Mouse (Mus musculus): ENCODE measurements at regions not wholly inside any gene's neighbourhood (a gene's known extent, or its start where the extent isn't known, plus 50 kb on each side); places are given as distances from the start of the nearest gene placed in this dataset.

GRCm38 (mm10) chr9:24974021-24974741 lies 115.0 kb upstream of the Gm10181 start:
- H3K4me3 ChIP-seq (ENCODE audit: low read depth, low read length): no peak overlapping the region
- no peak overlapping the region for H3K4me2 ChIP-seq (ENCODE audit: low read depth, low read length)
- no peaks in the 10 kb centered on the region for H3K36me3 ChIP-seq (ENCODE audit: control insufficient read depth, insufficient read depth)
- no peaks in the 10 kb centered on the region for H3K4me1 ChIP-seq (ENCODE audit: control insufficient read depth, low read depth, low read length)
- no peak for ATAC-seq (ENCODE audit: low read depth)
- H3K9me3 ChIP-seq (replicated peaks; ENCODE audit: control insufficient read depth, low read length): no peaks in the 10 kb centered on the region
- H3K27ac ChIP-seq (ENCODE audit: low read length): no peak overlapping the region
- no peaks in the 10 kb centered on the region for H3K27me3 ChIP-seq (ENCODE audit: control insufficient read depth, insufficient read depth, low read depth, low read length)
- H3K9ac ChIP-seq (ENCODE audit: low read depth, low read length): no peak overlapping the region
- whole genome bisulfite sequencing (ENCODE audit: insufficient replicate concordance): 25% methylated on average over 19 of the region's 19 CpGs

DNA sequence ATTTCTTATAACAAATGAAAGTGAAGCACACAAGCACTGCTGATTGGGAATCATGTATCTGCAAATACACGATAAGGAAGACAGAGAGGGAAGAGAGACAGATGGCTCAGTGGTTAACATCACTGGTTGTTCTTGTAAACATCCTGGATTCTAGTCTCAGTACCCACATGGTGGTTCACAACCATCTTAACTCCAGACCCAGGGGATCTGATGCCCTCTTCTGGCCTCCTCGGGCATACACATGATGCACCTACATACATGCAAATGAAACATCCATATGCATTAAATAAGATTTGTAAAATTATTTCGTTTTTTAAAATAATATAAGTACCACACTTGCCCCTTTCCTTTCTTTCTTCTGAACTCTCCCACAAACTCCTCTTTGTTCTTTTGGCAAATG lies 106.4 kb upstream of the Gm10181 start:
- Histone ChIP-seq H3K36me3 (ENCODE audit: control insufficient read depth, insufficient read depth) (no peaks in the 10 kb centered on the region), H3K27ac (ENCODE audit: low read length) (no peak overlapping the region), H3K27me3 (ENCODE audit: control insufficient read depth, insufficient read depth, low read depth, low read length) (no peaks in the 10 kb centered on the region), H3K4me1 (ENCODE audit: control insufficient read depth, low read depth, low read length) (no peaks in the 10 kb centered on the region), H3K4me2 (ENCODE audit: low read depth, low read length) (no peak overlapping the region), H3K4me3 (ENCODE audit: low read depth, low read length) (no peak overlapping the region), H3K9ac (ENCODE audit: low read depth, low read length) (no peak overlapping the region), H3K9me3 (replicated peaks; ENCODE audit: control insufficient read depth, low read length) (no peaks in the 10 kb centered on the region)
- ATAC-seq (ENCODE audit: low read depth): no peak
- WGBS (ENCODE audit: insufficient replicate concordance): 47% methylated on average over 3 of the region's 3 CpGs

GRCm38 (mm10) chr9:24994491-24994890 lies 94.7 kb upstream of the Gm10181 start:
- Histone ChIP-seq H3K9ac (ENCODE audit: low read depth, low read length) (no peak overlapping the region), H3K9me3 (replicated peaks; ENCODE audit: control insufficient read depth, low read length) (no peaks in the 10 kb centered on the region), H3K4me3 (ENCODE audit: low read depth, low read length) (no peak overlapping the region), H3K4me1 (ENCODE audit: control insufficient read depth, low read depth, low read length) (no peaks in the 10 kb centered on the region), H3K4me2 (ENCODE audit: low read depth, low read length) (no peak overlapping the region), H3K27ac (ENCODE audit: low read length) (no peak overlapping the region), H3K27me3 (ENCODE audit: control insufficient read depth, insufficient read depth, low read depth, low read length) (no peaks in the 10 kb centered on the region), H3K36me3 (ENCODE audit: control insufficient read depth, insufficient read depth) (no peaks in the 10 kb centered on the region)
- 16% methylated on average over 7 of the region's 7 CpGs for WGBS (ENCODE audit: insufficient replicate concordance)
- ATAC-seq (ENCODE audit: low read depth): no peak

- ATAC-seq (ENCODE audit: low read depth): 0 out of 2 replicates have a peak, but pooled peaks have one; percentile 11
- H3K4me2 ChIP-seq (ENCODE audit: low read depth, low read length): no peak overlapping the region
- H3K4me3 ChIP-seq (ENCODE audit: low read depth, low read length): no peak overlapping the region
- H3K9me3 ChIP-seq (replicated peaks; ENCODE audit: control insufficient read depth, low read length): no peaks in the 10 kb centered on the region
- 42% methylated on average over 4 of the region's 4 CpGs for WGBS (ENCODE audit: insufficient replicate concordance)
- no peaks in the 10 kb centered on the region for H3K27me3 ChIP-seq (ENCODE audit: control insufficient read depth, insufficient read depth, low read depth, low read length)
- H3K27ac ChIP-seq (ENCODE audit: low read length): no peak overlapping the region
- no peaks in the 10 kb centered on the region for H3K36me3 ChIP-seq (ENCODE audit: control insufficient read depth, insufficient read depth)
- no peak overlapping the region for H3K9ac ChIP-seq (ENCODE audit: low read depth, low read length)
- H3K4me1 ChIP-seq (ENCODE audit: control insufficient read depth, low read depth, low read length): no peaks in the 10 kb centered on the region
These were observed 68.0 kb upstream of the Gm10181 start for GRCm38 (mm10) chr9:25021095-25021691.

- H3K4me1 ChIP-seq (ENCODE audit: control insufficient read depth, low read depth, low read length): no peaks in the 10 kb centered on the region
- WGBS (ENCODE audit: insufficient replicate concordance): 56% methylated on average over 4 of the region's 4 CpGs
- no peaks in the 10 kb centered on the region for H3K36me3 ChIP-seq (ENCODE audit: control insufficient read depth, insufficient read depth)
- H3K27ac ChIP-seq (ENCODE audit: low read length): no peak overlapping the region
- no peak overlapping the region for H3K4me3 ChIP-seq (ENCODE audit: low read depth, low read length)
- H3K9me3 ChIP-seq (replicated peaks; ENCODE audit: control insufficient read depth, low read length): no peaks in the 10 kb centered on the region
- no peak overlapping the region for H3K4me2 ChIP-seq (ENCODE audit: low read depth, low read length)
- H3K27me3 ChIP-seq (ENCODE audit: control insufficient read depth, insufficient read depth, low read depth, low read length): no peaks in the 10 kb centered on the region
- ATAC-seq (ENCODE audit: low read depth): no peak
- no peak overlapping the region for H3K9ac ChIP-seq (ENCODE audit: low read depth, low read length)
These were observed 66.8 kb upstream of the Gm10181 start for GRCm38 (mm10) chr9:25022439-25022838.

GRCm38 (mm10) chr9:25024486-25024885 lies 64.7 kb upstream of the Gm10181 start:
- no peak overlapping the region for H3K9ac ChIP-seq (ENCODE audit: low read depth, low read length)
- H3K36me3 ChIP-seq (ENCODE audit: control insufficient read depth, insufficient read depth): no peaks in the 10 kb centered on the region
- no peak overlapping the region for H3K27ac ChIP-seq (ENCODE audit: low read length)
- H3K4me1 ChIP-seq (ENCODE audit: control insufficient read depth, low read depth, low read length): no peaks in the 10 kb centered on the region
- no peak overlapping the region for H3K4me2 ChIP-seq (ENCODE audit: low read depth, low read length)
- H3K4me3 ChIP-seq (ENCODE audit: low read depth, low read length): no peak overlapping the region
- ATAC-seq (ENCODE audit: low read depth): no peak
- H3K9me3 ChIP-seq (replicated peaks; ENCODE audit: control insufficient read depth, low read length): no peaks in the 10 kb centered on the region
- no peaks in the 10 kb centered on the region for H3K27me3 ChIP-seq (ENCODE audit: control insufficient read depth, insufficient read depth, low read depth, low read length)
- 45% methylated on average over 4 of the region's 4 CpGs for WGBS (ENCODE audit: insufficient replicate concordance)

DNA sequence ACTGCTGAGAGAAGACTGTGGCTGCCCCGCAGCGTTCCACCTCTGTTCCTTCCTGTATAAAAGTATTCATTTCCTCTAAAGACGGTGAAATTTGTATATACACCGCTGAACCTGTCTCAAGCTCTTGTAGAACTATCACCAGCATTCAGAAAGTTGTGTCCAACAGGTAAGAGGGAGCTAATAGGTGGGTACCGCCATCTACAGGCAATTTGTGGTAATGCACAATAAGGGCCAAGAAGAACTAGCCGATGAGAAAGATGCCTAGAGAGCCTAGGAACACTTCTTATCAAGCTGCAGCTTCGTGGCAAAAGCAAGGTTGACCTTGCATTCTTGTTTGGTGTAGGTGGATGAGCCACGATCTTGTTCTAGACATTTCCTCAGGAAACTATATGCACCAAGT lies 61.6 kb upstream of the Gm10181 start:
- Histone ChIP-seq H3K9me3 (replicated peaks; ENCODE audit: control insufficient read depth, low read length) (no peaks in the 10 kb centered on the region), H3K36me3 (ENCODE audit: control insufficient read depth, insufficient read depth) (no peaks in the 10 kb centered on the region), H3K4me3 (ENCODE audit: low read depth, low read length) (no peak overlapping the region), H3K9ac (ENCODE audit: low read depth, low read length) (no peak overlapping the region), H3K27ac (ENCODE audit: low read length) (no peak overlapping the region), H3K4me1 (ENCODE audit: control insufficient read depth, low read depth, low read length) (no peaks in the 10 kb centered on the region), H3K27me3 (ENCODE audit: control insufficient read depth, insufficient read depth, low read depth, low read length) (no peaks in the 10 kb centered on the region), H3K4me2 (ENCODE audit: low read depth, low read length) (no peak overlapping the region)
- ATAC-seq (ENCODE audit: low read depth): no peak
- 5% methylated on average over 8 of the region's 8 CpGs for WGBS (ENCODE audit: insufficient replicate concordance)

DNA sequence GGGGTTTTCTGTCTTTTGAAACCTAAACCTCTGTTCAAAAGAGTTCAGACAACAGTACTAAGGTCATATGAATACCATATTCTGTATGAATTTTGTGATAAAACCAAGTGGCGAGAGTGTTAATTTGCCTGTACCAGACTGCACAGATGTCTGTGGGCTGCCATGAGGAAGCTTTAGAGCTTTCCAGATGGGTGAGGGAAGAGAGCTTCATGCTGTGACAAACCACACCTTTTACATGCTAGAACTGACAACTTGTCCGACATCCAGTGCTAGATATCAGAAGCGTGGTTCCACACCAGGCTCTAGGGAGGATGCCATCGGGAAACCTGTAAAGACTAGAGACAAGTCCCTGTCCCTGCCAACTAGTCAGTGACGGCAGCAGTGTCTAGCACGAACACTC lies 60.9 kb upstream of the Gm10181 start:
- Histone ChIP-seq H3K27me3 (ENCODE audit: control insufficient read depth, insufficient read depth, low read depth, low read length) (no peaks in the 10 kb centered on the region), H3K4me3 (ENCODE audit: low read depth, low read length) (no peak overlapping the region), H3K9me3 (replicated peaks; ENCODE audit: control insufficient read depth, low read length) (no peaks in the 10 kb centered on the region), H3K27ac (ENCODE audit: low read length) (no peak overlapping the region), H3K36me3 (ENCODE audit: control insufficient read depth, insufficient read depth) (no peaks in the 10 kb centered on the region), H3K4me1 (ENCODE audit: control insufficient read depth, low read depth, low read length) (no peaks in the 10 kb centered on the region), H3K4me2 (ENCODE audit: low read depth, low read length) (no peak overlapping the region), H3K9ac (ENCODE audit: low read depth, low read length) (no peak overlapping the region)
- no peak for ATAC-seq (ENCODE audit: low read depth)
- WGBS (ENCODE audit: insufficient replicate concordance): 50% methylated on average over 6 of the region's 6 CpGs

DNA sequence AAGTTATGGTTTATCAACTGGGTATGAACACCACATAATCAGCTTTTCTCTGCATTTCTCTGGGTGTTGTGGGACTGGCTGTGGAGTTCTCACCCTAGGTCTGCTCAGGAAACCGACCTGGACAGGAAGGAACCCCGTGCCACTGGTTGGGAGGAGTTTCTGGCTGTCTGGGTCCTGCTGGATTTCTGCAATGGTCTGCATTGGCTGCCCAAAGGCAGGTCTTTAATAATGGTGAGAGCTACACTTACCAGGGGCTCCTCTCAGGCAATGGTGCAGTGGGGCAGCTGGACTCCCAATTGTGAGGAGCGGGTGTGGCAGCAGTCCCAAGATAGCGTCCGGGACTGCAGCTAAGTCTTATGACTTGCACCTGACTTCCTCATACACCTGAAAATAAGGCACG lies 57.8 kb upstream of the Gm10181 start:
- no peaks in the 10 kb centered on the region for H3K9me3 ChIP-seq (replicated peaks; ENCODE audit: control insufficient read depth, low read length)
- H3K4me3 ChIP-seq (ENCODE audit: low read depth, low read length): no peak overlapping the region
- 65% methylated on average over 6 of the region's 6 CpGs for WGBS (ENCODE audit: insufficient replicate concordance)
- H3K4me1 ChIP-seq (ENCODE audit: control insufficient read depth, low read depth, low read length): no peaks in the 10 kb centered on the region
- no peaks in the 10 kb centered on the region for H3K27me3 ChIP-seq (ENCODE audit: control insufficient read depth, insufficient read depth, low read depth, low read length)
- no peaks in the 10 kb centered on the region for H3K36me3 ChIP-seq (ENCODE audit: control insufficient read depth, insufficient read depth)
- no peak overlapping the region for H3K4me2 ChIP-seq (ENCODE audit: low read depth, low read length)
- H3K9ac ChIP-seq (ENCODE audit: low read depth, low read length): no peak overlapping the region
- no peak overlapping the region for H3K27ac ChIP-seq (ENCODE audit: low read length)
- ATAC-seq (ENCODE audit: low read depth): no peak

Measured in liver, embryonic 16.5 days (tissue).